Mouse (Mus musculus): ENCODE data around the gene Zmat3. TPM values are rescaled to one million over a fixed set of nuclear protein-coding genes. Genes with fewer than 3 reads are reported as not detected.

Gene Zmat3
- total RNA-seq (2021): 10 to 100 TPM; 58.2 to 59.9 TPM
- long read RNA-seq, experiment 1, full-length matches to known transcripts: 4 of 11 reads
- long read RNA-seq, experiment 1, partial matches to known transcripts: 0 of 11 reads
- long read RNA-seq, experiment 1, other reads (novel, unspliced or antisense): 7 of 11 reads
- long read RNA-seq, experiment 2, full-length matches to known transcripts: 7 of 20 reads
- long read RNA-seq, experiment 2, partial matches to known transcripts: 1 of 20 reads
- long read RNA-seq, experiment 2, other reads (novel, unspliced or antisense): 12 of 20 reads

DNA sequence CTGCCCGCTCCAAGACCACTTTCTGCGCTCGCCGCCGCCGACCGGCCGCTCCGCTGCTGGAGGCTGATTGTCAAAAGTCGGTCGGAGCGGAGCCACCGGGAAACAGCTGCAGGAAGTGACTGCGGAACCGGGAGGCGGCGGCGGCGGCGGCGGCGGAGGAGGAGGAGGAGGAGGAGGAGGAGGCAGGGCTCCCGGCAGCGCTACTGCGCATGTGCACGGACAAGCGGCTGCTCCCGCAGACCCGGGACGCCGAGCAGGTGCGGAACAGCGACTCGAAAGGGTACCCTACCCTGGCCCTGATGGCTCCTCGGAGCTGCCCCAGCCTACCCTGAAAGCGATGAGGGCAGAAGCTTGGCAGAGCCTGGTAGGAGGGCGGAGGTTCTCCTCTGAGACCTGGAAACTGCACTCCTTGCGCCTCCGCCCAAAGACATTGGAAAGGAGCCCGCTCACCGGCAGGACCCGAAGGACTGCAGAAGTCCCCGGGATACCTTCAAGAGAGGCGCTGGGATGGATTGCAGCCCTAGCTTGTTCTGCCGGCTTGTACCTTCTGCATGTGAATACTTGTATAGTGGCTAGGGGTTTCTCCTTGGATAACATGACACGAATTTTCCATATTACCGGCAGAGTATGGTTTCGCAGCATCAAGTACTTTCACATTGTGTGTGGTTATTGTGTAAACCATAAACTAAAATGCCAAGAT is at the start of gene Zmat3:
TSS of gene Zmat3 (minus strand) at position 469 of the 700 bp plus-strand sequence.
- Histone ChIP-seq H3K4me3 (peak within 1 kb of the TSS; percentile 74), H3K27ac (peak within 1 kb of the TSS; percentile 98)
- TF ChIP-seq CTCF (conservative IDR thresholded peaks at IDR 0.05): peak; percentile 64
- DNase-seq (ENCODE audit: low spot score in 2 of 2): peak; percentile 78 to 79

DNA sequence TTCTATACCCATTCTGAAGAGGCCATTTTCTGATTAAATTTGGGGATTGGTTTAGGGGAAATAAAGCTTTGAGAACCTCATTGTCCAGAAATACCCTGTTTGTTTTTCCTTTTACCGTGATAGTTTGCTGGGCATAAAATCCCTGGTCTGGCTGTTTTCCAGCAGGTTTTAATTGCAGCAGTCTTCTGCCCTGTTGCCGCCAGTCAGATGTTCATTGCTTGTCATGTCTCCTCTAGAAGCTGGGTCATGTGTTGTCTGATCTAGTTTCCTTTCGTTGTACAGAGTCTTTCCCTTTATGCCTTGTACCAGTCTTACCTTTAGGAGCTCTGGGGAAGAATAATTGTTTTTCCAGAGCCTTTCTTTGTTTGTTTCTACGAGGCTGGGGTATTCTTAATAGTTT is 48.6 kb upstream of the Zmat3 start:
- peak overlapping the region; percentile 33; the same call in 1 of the 2 replicates for H3K27ac ChIP-seq
- no peak for TF ChIP-seq CTCF (conservative IDR thresholded peaks at IDR 0.05)
- no peak overlapping the region for H3K4me3 ChIP-seq
- DNase-seq (ENCODE audit: low spot score in 2 of 2): no peak

DNA sequence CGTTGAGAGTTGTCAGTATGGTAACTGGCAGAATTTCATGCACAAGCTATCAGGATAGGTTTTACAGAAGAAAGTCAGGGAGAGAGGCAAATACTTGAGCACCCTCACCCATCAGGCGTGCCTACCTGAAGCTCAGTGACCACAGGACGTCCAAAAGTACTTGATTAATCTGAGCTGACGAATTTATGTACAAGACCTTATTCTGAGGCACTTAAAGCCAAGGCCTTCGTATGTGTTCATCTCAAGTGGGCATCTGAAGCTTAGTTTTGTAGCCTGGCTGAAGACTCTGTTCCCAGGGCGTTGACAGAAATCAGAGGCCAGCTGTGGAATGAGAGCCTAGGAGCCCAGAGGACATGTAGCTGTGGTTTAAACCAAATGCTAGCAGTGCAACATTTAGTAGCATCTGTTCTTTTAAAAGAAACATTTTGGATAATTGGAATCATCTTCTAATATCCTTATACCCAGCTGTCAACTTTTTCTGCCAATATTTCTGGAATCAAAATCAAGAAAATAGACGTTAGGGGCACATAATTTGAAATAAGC is 46.8 kb upstream of the Zmat3 start:
- no peak for TF ChIP-seq CTCF (conservative IDR thresholded peaks at IDR 0.05)
- Histone ChIP-seq H3K27ac (no peak overlapping the region), H3K4me3 (no peak overlapping the region)
- no peak for DNase-seq (ENCODE audit: low spot score in 2 of 2)

DNA sequence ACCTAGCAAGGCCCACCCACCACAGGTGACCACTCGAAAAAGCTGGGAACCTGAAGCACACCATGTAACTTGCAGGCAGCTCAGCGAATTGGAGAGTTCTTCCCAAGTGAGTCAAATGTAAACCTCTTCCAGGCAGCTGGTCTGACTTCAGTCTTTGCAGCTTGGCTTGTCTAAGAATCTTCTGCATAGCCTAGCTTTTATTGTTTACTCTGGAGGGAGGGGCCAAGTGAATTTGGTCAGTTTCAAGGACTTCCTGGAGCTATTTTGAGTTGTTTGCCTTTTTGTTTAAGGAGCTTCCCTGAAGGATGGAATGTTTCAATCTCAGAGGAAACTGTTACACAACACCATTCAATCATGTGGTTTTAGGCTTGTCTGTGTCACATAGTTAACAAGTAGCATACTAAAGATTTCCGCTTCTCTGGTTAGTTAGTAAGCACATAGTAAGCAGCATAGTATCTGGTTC is 43.0 kb upstream of the Zmat3 start:
- Histone ChIP-seq H3K4me3 (no peak overlapping the region), H3K27ac (no peak overlapping the region)
- DNase-seq (ENCODE audit: low spot score in 2 of 2): no peak
- no peak for TF ChIP-seq CTCF (conservative IDR thresholded peaks at IDR 0.05)

- TF ChIP-seq CTCF (conservative IDR thresholded peaks at IDR 0.05): no peak
- DNase-seq (ENCODE audit: low spot score in 2 of 2): no peak
- no peak overlapping the region for H3K27ac ChIP-seq
- H3K4me3 ChIP-seq: no peak overlapping the region
Measured at GRCm38 (mm10) chr3:32406804-32407203, 41.0 kb upstream of the Zmat3 start.

DNA sequence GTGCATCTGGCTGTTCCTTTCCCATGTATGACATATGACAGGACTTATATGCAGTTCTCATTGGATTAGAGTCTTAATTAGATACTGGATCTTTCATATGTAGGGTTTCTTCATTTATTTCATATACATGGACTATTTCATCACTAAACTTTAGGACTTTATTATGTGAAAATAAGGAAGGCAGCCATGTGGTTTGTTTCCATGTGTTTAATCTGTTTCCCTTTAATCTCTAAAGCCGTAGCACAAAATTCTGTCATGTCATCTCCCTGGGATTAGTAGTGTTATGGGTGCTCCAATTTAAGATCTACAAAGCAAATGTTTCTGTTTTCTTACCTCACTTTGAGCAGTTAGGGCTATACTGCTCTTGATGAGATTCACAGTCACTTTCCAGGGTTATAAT is 39.9 kb upstream of the Zmat3 start:
- TF ChIP-seq CTCF (conservative IDR thresholded peaks at IDR 0.05): no peak
- Histone ChIP-seq H3K4me3 (no peak overlapping the region), H3K27ac (no peak overlapping the region)
- DNase-seq (ENCODE audit: low spot score in 2 of 2): no peak

GRCm38 (mm10) chr3:32402990-32403885 is 37.4 kb upstream of the Zmat3 start:
- H3K4me3 ChIP-seq: no peak overlapping the region
- no peak for DNase-seq (ENCODE audit: low spot score in 2 of 2)
- no peak for TF ChIP-seq CTCF (conservative IDR thresholded peaks at IDR 0.05)
- no peak overlapping the region for H3K27ac ChIP-seq

DNA sequence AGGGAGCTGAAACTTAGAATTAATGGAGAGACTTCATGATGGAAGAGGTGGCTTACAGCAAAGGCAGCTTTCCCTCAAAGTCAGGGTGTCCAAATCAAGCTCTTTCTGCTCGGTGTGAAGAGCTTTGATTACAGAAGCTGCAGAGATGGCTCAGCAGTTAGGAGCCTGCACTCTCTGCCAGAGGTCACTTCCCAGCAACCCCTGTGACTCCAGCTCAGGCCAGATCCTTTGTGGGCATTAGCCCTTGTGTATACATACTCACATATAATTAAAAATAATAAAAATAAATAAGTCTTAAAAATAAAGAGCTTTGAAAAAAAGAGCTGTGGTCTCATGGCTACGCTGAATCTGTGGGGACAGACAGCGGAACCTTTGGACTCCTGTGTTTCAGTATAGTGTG is 35.8 kb upstream of the Zmat3 start:
- no peak overlapping the region for H3K4me3 ChIP-seq
- no peak for TF ChIP-seq CTCF (conservative IDR thresholded peaks at IDR 0.05)
- DNase-seq (ENCODE audit: low spot score in 2 of 2): no peak
- no peak overlapping the region for H3K27ac ChIP-seq

GRCm38 (mm10) chr3:32399931-32400330 is 34.1 kb upstream of the Zmat3 start:
- no peak for TF ChIP-seq CTCF (conservative IDR thresholded peaks at IDR 0.05)
- Histone ChIP-seq H3K4me3 (no peak overlapping the region), H3K27ac (no peak overlapping the region)
- DNase-seq (ENCODE audit: low spot score in 2 of 2): no peak

DNA sequence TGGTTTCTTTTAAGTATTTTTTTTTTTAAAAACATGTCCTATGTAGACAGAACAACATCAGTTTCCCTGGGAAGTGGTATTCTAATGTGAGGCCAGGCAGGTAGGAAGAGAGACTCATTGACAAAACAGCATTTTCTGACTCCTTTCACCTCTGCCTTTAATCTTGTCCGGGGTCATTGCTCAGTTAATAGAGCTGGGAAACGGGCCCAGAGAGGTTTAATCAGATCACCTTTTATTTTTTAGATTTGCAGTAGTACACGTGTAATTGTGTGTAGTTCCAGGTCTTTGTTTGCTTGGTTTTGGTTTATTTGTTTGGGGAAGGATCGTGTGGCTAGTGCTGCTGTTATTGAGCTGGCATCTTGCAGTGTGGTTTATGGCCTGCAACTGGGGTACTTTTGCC is 33.6 kb upstream of the Zmat3 start:
- H3K27ac ChIP-seq: no peak overlapping the region

DNA sequence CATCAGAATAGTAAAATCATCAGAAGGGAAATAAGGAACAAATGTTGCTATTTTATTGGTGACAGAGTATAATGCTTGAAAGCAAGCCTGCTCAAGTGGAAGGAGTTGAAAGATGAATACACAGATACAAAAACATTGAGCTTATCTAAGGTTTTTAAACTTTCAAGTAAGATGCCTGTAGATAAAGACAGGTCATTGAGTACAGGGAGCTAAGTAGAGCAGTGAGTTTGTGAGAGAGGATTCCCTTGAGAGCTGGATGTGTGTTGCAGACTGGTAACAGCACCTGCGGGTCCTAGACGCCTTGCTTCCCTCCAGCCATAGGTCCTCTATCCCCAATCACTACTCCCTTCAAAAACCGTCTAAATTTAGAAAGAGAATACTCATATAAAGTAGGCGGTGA is 32.8 kb upstream of the Zmat3 start:
- no peak for TF ChIP-seq CTCF (conservative IDR thresholded peaks at IDR 0.05)
- Histone ChIP-seq H3K4me3 (peak overlapping the region; percentile 63), H3K27ac (peak overlapping the region; percentile 97; the same call in 1 of the 2 replicates)
- DNase-seq (ENCODE audit: low spot score in 2 of 2): no peak

More for the DNA sequence above, 33.6 kb upstream of the Zmat3 start:
- DNase-seq (ENCODE audit: low spot score in 2 of 2): no peak
- H3K4me3 ChIP-seq: no peak overlapping the region
- TF ChIP-seq CTCF (conservative IDR thresholded peaks at IDR 0.05): no peak

DNA sequence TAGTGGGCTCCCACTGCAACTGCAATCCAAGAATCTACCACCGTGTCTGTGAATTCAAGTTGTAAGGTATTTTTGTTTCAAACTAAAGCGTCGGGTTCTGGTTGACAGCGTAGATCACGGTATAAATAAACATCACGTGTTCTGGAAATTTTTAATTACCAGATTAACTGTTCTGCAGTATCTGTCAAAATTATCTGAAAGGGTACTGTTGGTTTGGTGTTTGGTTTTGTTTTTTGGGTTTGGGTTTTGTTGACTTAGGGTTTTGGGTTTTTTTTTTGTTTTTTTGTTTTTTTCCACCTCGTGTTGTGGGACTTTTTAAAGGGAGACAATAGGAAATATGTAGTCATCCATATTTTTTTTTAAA is 32.3 kb upstream of the Zmat3 start:
- peak overlapping the region; percentile 97 for H3K27ac ChIP-seq
- H3K4me3 ChIP-seq: peak overlapping the region; percentile 63
- peak; percentile 37; the same call in 1 of the 2 replicates for TF ChIP-seq CTCF (conservative IDR thresholded peaks at IDR 0.05)
- DNase-seq (ENCODE audit: low spot score in 2 of 2): no peak

All from layer of hippocampus, adult 2 months (tissue).